Comparison of ENCODE assay signal across 10 mouse cellular contexts in genomic region chr4:137470701-137471317, GRCm38 (mm10). TPM values are rescaled to one million over a fixed set of nuclear protein-coding genes. Genes with fewer than 3 reads are reported as not detected.
A peak's percentile ranks its signal among the peaks of the same experiment; 100 is the strongest.
DNase-seq lines count a peak whose midpoint lies in the region; ATAC-seq and TF ChIP-seq lines count a peak whose summit lies in the region.
"Had no signal": no experiment of that assay in that cellular context is flagged by ENCODE, and none has a peak within 500 bp of the region (broad histone marks: within the 10 kb centered on the region; RNA-seq: fewer than 3 reads in every experiment).

No protein-coding gene starts in this region.

- H3K27me3 ChIP-seq in ES-Bruce4 (ENCODE audit: control insufficient read depth, insufficient read depth, low read length, poor library complexity, severe bottlenecking): no peaks in the 10 kb centered on the region
- no peaks in the 10 kb centered on the region for H3K27me3 ChIP-seq in heart, embryonic 15.5 days
- H3K27me3 ChIP-seq in limb, embryonic 14.5 days (ENCODE audit: control insufficient read depth, insufficient read depth, low read length): no peaks in the 10 kb centered on the region

- peak; percentile 44 to 50 for DNase-seq in heart, adult 18-20 months
- no peak for DNase-seq in heart, postnatal 4 days
- DNase-seq in limb, embryonic 14.5 days (ENCODE audit: low spot score): no peak
- DNase-seq in layer of hippocampus, adult 9-10 months (ENCODE audit: low spot score): no peak
- DNase-seq in cerebellum, postnatal 4 days (ENCODE audit: low spot score in 2 of 2): no peak
- DNase-seq in cerebellum, postnatal 10 days: no peak
- DNase-seq: thymus, postnatal 4 days had no signal

- peak overlapping the region; percentile 89 for H3K4me2 ChIP-seq in heart, embryonic 15.5 days
- peak overlapping the region; percentile 81 for H3K4me2 ChIP-seq in limb, embryonic 14.5 days (replicated peaks; ENCODE audit: low read depth, low read length, severe bottlenecking)

- TF ChIP-seq CTCF in ES-Bruce4 (IDR thresholded peaks at IDR 0.05; ENCODE audit: low read depth, low read length): no peak

- peak overlapping the region; percentile 54 for H3K9ac ChIP-seq in ES-Bruce4 (ENCODE audit: low read depth, poor library complexity, severe bottlenecking)
- H3K9ac ChIP-seq in heart, embryonic 15.5 days: peak overlapping the region; percentile 90
- peak overlapping the region; percentile 25 for H3K9ac ChIP-seq in limb, embryonic 14.5 days (ENCODE audit: low read depth, low read length, severe bottlenecking)

- TF ChIP-seq EP300 in ES-Bruce4 (IDR thresholded peaks at IDR 0.05; ENCODE audit: insufficient read depth, low read depth, low read length): no peak; the same call in 1 of the 2 replicates

- peak overlapping the region; percentile 78 for H3K4me3 ChIP-seq in ES-Bruce4 (ENCODE audit: low read depth, low read length)
- H3K4me3 ChIP-seq in heart, embryonic 15.5 days: peak overlapping the region; percentile 79
- H3K4me3 ChIP-seq in limb, embryonic 14.5 days (replicated peaks; ENCODE audit: low read length): peak overlapping the region; percentile 91

- ATAC-seq in heart, embryonic 15.5 days (replicated peaks; ENCODE audit: insufficient number of reproducible peaks, insufficient read depth, low FRiP score, low read depth): no peak
- no peak for ATAC-seq in limb, embryonic 14.5 days (ENCODE audit: low FRiP score, low read depth)

- TF ChIP-seq POLR2A in ES-Bruce4 (IDR thresholded peaks at IDR 0.05; ENCODE audit: insufficient read depth, low read length): no peak
- no peak for TF ChIP-seq POLR2A in limb, embryonic 14.5 days (IDR thresholded peaks at IDR 0.05; ENCODE audit: borderline replicate concordance, extremely low read depth, insufficient read depth, insufficient read length)

- WGBS in heart, embryonic 15.5 days: 38% methylated on average over 9 of the region's 9 CpGs
- 63% methylated on average over 9 of the region's 9 CpGs for WGBS in limb, embryonic 14.5 days

- no peaks in the 10 kb centered on the region for H3K9me3 ChIP-seq in ES-Bruce4 (replicated peaks; ENCODE audit: control insufficient read depth, insufficient read depth, low read length, poor library complexity, severe bottlenecking)
- no peaks in the 10 kb centered on the region for H3K9me3 ChIP-seq in heart, embryonic 15.5 days (replicated peaks)
- no peaks in the 10 kb centered on the region for H3K9me3 ChIP-seq in limb, embryonic 14.5 days (ENCODE audit: control insufficient read depth, low read length)

- H3K27ac ChIP-seq in ES-Bruce4 (ENCODE audit: insufficient read depth, low read length): peak overlapping the region; percentile 98
- peak overlapping the region; percentile 91 for H3K27ac ChIP-seq in heart, embryonic 15.5 days
- H3K27ac ChIP-seq in limb, embryonic 14.5 days (replicated peaks; ENCODE audit: low read depth, low read length): no peak overlapping the region

- H3K4me1 ChIP-seq in ES-Bruce4 (ENCODE audit: control insufficient read depth, insufficient read depth, low read length): peaks cover 15% of the 10 kb centered on the region
- H3K4me1 ChIP-seq in heart, embryonic 15.5 days (replicated peaks): peaks cover 82% of the 10 kb centered on the region
- peaks cover 60% of the 10 kb centered on the region for H3K4me1 ChIP-seq in limb, embryonic 14.5 days (ENCODE audit: control insufficient read depth, insufficient read depth, low read length)

- no peaks in the 10 kb centered on the region for H3K36me3 ChIP-seq in ES-Bruce4 (ENCODE audit: control insufficient read depth, insufficient read depth, low read length, poor library complexity, severe bottlenecking)
- no peaks in the 10 kb centered on the region for H3K36me3 ChIP-seq in heart, embryonic 15.5 days
- no peaks in the 10 kb centered on the region; the same call in 1 of the 2 replicates for H3K36me3 ChIP-seq in limb, embryonic 14.5 days (ENCODE audit: control insufficient read depth, insufficient read depth, low read length)

RNA-seq across cellular contexts. Expression of gene Hspg2, which starts 2.2 kb away (rescaled TPM):
- 100 to 1,000 TPM; 153 to 170 TPM for total RNA-seq in heart, adult 18-20 months (2021)
- 100 to 1,000 TPM; 467 to 506 TPM for total RNA-seq in heart, postnatal 4 days (2021)
- polyA plus RNA-seq in ES-Bruce4 (2011; ENCODE audit: insufficient read depth, insufficient read length, low read depth, missing spikeins): 147 and 184 TPM in 2 replicates
- polyA plus RNA-seq in heart, embryonic 15.5 days (2015; fragmentation: Nextera tagmentation; extraction: Ambion mirVana): 41.3 and 56.3 TPM in 2 replicates
- 97.4 and 126 TPM in 2 replicates for polyA plus RNA-seq in limb, embryonic 14.5 days (2012; rRNA removed)
- polyA plus RNA-seq in limb, embryonic 14.5 days (2014; fragmentation: Nextera tagmentation; extraction: Ambion mirVana): 65.6 and 68.4 TPM in 2 replicates

RNA-seq across cellular contexts. Expression of gene 1700013G24Rik, which starts 17.7 kb away (rescaled TPM):
- not detected for total RNA-seq in heart, adult 18-20 months (2021)
- total RNA-seq in heart, postnatal 4 days (2021): not detected
- not detected in 2 replicates for polyA plus RNA-seq in ES-Bruce4 (2011; ENCODE audit: insufficient read depth, insufficient read length, low read depth, missing spikeins)
- not detected in 2 replicates for polyA plus RNA-seq in heart, embryonic 15.5 days (2015; fragmentation: Nextera tagmentation; extraction: Ambion mirVana)
- 0.23 and 0.26 TPM in 2 replicates for polyA plus RNA-seq in limb, embryonic 14.5 days (2012; rRNA removed)
- 0.30 TPM in 1 of 2 replicates, not detected in the other for polyA plus RNA-seq in limb, embryonic 14.5 days (2014; fragmentation: Nextera tagmentation; extraction: Ambion mirVana)
- total RNA-seq: left cerebral cortex, postnatal 10 days had no signal

RNA-seq across cellular contexts. Expression of gene Cela3b, which starts 40.5 kb away (rescaled TPM):
- not detected for total RNA-seq in heart, adult 18-20 months (2021)
- not detected for total RNA-seq in heart, postnatal 4 days (2021)
- not detected in 2 replicates for polyA plus RNA-seq in ES-Bruce4 (2011; ENCODE audit: insufficient read depth, insufficient read length, low read depth, missing spikeins)
- not detected in 2 replicates for polyA plus RNA-seq in heart, embryonic 15.5 days (2015; fragmentation: Nextera tagmentation; extraction: Ambion mirVana)
- 0.29 and 0.55 TPM in 2 replicates for polyA plus RNA-seq in limb, embryonic 14.5 days (2012; rRNA removed)
- polyA plus RNA-seq in limb, embryonic 14.5 days (2014; fragmentation: Nextera tagmentation; extraction: Ambion mirVana): 0.28 TPM in 1 of 2 replicates, not detected in the other
- total RNA-seq: left cerebral cortex, postnatal 10 days had no signal

Comparison
In these comparisons a context has a peak if more than half of its experiments do, and no peak if none do; other contexts are left out.
1. DNase-seq: peak in heart, adult 18-20 months (2 of 2); none in heart, postnatal 4 days (single experiment), limb, embryonic 14.5 days (single experiment), layer of hippocampus, adult 9-10 months (single experiment), cerebellum, postnatal 4 days (0 of 2) and cerebellum, postnatal 10 days (0 of 2).
2. H3K9ac ChIP-seq: peak in every context shown above with its lines; median percentile 90 in heart, embryonic 15.5 days; 54 in ES-Bruce4; 25 in limb, embryonic 14.5 days.
3. Peak in every context shown above with its lines, with median percentiles within 50 percentile points of each other: H3K4me3 ChIP-seq.